Mouse (Mus musculus) myocyte (in vitro differentiated cells): ENCODE measurements around the gene Arhgef17.

Experiments used
- POLR2A ChIP-seq: IDR thresholded peaks from one replicate; pipeline ENCODE4 v1.6.1; 2011; ENCODE audit warnings: low read depth, mild to moderate bottlenecking, control low read depth, moderate library complexity; ENCODE audit not compliant: insufficient read length
- SRF ChIP-seq: IDR thresholded peaks from one replicate; pipeline ENCODE4 v1.6.1; 2011; ENCODE audit warnings: low read depth; ENCODE audit not compliant: control insufficient read depth, insufficient read length
- USF1 ChIP-seq: IDR thresholded peaks from one replicate; pipeline ENCODE4 v1.6.1; 2011; ENCODE audit warnings: low read depth, mild to moderate bottlenecking, control low read depth, moderate library complexity

DNA sequence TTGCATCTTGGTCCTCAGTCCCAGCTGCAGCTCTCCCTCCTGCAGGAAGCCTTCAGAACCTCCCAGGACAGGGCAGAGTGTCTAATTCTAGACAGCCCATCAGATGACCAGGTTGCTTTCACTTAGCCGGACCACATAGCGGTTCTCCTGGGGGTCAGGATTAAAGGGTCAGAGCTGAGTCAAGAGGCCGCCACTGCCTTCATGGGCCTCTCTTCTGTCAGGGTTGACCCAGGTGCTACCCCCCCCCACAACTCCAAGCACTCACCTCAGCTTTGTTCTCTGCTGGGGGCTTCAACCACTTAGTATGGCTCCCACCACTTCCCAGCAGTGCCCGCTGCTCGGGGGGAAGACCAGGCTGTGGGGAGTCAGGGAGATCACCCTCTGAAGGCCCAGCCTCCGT lies 84.8 kb downstream of the Arhgef17 start:
- TF ChIP-seq POLR2A (no peak), USF1 (no peak), SRF (no peak)
